Mouse (Mus musculus) induced T-regulatory cell, adult 2 months (primary cell): Measurements from ENCODE around the gene Klhl5.

Source experiments
- DNase-seq: peaks from one replicate; pipeline ENCODE4 v3.0.0-alpha.2; 2012; ENCODE audit warnings: low read depth

Klhl5 gene

DNA sequence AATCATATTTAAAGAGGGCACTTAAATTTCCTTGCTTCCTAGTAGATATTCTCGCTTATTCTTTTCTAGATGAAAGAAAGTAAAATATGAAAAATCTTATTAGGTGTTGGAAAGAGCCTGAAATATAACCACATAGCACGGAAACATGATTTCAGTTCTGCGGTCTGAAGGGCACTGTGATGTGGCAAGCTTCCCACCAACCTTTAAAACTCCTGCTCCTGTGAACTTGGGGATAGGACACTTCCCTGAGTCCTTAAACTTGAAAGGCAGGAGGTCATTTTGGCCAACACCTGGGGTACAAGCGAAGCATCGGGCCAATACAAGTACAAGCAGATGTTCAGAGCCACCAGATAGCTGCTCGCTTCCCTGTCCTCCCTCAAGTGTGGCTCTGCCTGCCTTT, 42.4 kb downstream of the Klhl5 start:
- no peak for DNase-seq

DNA sequence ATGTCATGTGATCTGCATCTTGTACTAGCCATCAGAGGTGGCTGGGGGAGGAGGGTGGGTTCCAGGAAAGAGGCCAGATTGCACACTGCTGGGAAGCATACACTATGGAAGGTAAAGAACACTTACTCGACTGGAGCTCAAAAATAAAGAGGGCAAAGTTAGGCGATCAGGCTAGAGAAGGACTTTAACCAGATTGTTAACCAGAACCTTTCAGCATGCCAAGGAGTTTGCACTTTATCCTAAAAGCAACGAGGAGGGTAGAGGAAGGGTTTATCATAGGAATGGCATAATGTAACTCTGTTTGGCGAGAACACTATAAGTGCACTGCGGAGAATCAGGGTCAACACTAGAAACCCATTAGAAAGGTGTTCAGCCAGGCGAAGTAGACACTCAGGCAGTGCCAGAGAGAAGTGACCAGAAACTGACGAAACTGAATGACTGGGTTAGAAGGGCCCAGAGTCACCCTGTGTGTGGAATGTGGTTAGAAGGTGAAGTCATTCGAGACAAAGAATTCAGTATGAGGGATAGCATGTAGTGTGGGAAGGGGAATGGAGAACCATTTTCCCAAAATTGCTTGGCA, 43.1 kb downstream of the Klhl5 start:
- no peak for DNase-seq

DNA sequence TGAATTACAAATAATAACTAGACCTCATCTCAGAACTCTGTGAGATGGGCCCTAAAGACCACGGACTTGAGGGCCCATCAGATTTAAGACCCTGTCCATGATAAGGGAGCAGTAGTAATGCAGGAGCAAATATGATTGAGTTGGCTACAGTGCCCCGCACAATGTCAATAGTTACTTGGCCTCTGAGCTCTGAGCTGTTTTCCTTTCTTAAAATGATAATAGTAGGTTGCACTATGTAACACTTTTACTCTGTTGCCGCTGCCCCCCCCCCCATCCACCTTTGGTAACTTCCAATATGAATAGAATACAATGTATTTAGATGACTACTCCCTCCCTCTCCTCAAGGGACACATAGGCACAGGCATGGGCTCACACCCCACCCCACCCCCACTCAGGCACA, 43.9 kb downstream of the Klhl5 start:
- DNase-seq = no peak

DNA sequence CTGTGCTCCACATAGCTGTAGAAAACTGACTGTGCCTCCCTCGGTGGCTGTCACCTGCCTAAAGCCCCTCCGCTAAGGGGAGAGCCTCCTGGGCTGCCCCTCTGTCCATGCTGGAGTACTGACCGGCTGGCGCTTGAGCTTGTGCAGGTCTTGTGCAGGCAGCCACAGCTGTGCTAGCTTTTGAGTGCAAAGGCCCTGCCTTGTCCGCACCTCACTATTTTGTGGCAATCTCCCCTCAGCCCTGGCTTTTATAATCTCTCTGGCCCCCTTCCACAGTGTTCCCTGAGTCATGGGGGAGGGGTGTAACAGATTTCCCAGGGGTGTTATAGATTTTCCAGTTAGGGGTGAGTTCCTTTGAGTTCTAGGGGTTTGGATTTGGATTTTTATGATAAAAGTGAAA, 44.4 kb downstream of the Klhl5 start:
- no peak for DNase-seq

DNA sequence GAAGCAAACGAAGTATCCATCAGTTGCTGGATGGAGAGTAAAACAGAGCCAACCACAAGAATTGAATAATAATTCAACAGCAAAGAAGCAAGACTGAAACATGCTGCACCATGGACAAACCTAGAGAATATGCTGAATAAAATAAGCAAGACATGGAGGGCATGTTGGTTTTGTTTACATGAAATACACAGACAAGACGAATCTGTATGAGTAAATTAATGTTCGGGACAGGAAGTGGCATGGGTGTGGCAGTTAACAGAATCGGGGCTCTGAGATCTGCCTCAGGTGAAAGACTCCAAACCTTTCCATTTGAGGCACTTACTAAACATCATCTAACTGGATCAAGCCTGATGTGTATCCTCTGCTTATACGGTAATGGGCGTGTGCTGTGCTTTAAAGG, 46.9 kb downstream of the Klhl5 start:
- DNase-seq = peak; percentile 60

DNA sequence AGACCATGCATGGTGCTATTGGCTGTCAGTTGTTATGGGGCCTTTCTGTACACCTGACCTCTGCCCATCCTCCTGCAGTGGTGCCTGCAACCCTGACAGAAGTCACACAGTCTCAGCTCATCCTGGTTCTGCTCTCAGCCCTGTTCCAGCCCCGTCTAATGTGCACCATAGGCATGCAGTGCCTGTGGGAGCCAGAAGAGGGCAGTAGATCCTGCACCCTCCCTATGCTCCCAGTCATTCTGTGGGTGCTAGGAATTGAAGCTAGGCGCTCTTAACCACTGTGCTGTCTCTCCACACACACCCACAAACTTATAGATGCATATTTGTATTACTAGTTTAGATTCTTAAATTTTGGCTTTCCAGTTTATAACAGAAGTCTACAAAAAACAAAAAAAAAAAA, 49.5 kb downstream of the Klhl5 start:
- DNase-seq = peak; percentile 67

DNA sequence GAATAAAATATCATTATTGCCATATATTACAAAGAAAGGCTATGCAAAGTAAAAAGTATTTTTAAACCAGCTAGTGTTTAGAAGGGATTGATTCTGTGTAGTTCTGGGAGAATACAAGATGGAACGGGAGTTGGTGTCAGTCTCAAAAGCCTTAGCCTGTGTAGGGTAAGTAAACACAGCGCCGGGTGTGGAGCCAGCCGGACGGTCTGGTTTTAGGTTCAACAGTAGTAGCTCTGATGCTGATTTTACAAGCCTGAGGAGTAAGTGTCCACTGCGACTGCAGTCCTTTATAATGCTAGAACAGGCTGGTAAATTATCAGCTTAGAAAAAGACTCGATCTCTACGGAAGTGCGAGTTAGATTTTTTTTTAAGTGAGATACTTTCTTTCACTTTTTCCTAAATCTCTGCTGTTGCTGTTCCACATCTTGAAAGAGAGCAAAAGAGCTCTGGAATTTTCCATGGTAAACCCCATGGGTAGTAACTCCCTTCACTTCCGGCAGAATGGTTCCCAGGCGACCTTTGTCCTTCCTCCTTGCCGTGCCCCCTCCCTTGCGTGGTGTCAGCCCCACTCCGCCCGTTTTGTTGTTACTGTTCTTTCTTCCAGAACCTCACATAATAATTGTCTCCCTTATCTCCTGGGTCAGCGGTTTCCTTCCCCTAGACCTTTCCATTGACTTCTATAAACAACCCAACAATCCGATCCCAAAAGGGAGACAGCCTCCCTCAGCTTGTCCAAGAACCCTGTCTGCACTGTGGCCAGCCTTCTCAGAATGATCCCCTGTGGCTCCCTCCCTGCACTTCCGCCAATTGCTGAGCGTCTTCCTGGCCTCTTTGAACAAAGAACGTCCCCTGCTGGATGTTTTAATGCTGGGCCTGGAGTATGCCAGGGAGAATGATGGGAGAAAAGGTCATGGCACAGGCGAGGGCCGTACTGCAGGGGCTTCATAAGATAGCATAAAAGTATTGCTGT, 50.4 kb downstream of the Klhl5 start:
- no peak for DNase-seq

DNA sequence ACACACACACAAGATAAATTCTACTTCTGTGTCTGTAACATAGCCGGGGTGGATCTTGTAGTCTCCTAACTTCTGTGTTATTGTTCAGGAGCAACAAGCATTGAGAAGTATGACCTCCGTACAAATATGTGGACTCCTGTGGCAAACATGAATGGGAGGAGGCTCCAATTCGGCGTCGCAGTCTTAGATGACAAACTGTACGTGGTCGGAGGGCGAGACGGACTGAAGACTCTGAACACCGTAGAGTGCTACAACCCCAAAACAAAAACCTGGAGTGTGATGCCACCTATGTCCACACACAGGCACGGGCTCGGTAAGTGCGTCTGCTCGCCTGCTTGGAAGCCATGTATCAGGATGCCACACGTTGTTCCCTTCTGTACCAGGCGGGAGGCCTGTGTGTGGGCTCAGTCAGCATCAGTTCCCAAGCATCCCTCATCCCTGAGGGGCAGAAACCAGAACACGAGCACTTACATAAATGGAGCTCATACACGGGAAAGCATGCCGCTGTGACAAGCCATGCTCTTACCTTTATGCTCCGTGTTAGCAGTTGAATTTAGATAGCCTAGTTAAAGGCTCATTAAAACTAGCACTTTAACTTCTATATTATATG, 51.5 kb downstream of the Klhl5 start:
- no peak for DNase-seq

DNA sequence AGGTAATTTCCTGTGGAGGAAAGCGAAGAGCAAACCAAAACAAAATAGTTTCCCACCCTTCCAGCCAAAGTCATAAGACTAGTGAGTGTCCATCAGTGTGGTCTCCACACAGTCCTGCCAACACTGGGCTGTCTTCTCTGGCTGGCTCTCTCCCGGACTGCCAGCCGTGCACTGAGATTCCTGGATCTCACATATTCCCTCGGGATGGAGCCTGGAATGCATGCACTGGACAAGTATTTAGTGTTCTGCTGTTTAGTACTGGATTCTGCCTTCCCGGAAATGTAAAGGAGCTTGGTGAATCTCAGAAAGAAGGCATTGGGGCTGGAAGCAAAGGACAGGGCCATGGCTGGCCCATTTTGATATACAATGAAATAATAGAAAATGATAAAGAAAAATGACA, 55.7 kb downstream of the Klhl5 start:
- no peak for DNase-seq

DNA sequence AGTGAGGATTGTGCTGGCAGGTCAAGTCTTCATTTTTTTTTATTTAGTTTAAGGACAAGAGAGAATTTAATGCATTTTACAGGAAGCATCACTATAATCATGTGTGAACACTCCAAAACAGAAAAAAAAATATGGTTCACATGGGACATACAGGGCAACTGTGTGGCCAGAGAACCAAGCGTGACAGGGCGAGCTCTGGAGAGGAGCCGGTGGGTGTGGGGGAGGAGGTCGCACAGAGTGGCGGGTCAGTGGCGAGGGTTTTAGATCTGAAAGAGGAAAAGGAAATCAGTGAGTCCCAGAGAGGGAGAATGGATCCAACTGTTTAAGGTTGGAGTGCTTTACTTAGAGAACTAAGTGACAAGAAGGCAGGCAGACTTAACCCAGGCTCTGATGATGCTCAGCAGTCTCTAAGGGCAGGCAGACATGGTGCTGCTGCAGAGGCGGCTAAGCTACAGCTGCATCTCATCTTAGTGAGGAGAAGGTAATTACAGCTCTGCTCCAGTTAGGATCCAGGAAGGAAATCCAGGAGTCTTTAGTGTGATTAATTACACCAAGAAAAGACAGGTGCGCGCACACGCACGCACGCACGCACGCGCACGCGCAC, 56.3 kb downstream of the Klhl5 start:
- no peak for DNase-seq

DNA sequence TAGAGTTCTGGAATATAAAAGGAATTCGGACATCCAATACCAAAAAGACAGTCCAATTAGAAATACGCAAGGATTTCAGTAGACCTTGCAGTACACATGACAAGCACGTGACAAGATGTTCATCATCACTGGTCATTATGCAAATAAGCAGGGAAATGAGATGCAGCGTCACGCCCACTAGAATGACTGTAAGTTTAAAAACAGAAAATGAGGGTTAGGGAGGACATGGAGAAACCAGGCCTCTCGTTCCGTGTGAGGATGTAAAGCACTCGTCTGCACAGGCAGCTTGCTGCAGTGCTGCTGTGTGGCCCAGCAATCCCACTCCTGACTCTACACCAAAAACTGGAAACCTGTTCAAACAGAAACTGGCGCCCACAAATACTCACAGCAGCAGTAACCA, 62.9 kb downstream of the Klhl5 start:
- DNase-seq = no peak

DNA sequence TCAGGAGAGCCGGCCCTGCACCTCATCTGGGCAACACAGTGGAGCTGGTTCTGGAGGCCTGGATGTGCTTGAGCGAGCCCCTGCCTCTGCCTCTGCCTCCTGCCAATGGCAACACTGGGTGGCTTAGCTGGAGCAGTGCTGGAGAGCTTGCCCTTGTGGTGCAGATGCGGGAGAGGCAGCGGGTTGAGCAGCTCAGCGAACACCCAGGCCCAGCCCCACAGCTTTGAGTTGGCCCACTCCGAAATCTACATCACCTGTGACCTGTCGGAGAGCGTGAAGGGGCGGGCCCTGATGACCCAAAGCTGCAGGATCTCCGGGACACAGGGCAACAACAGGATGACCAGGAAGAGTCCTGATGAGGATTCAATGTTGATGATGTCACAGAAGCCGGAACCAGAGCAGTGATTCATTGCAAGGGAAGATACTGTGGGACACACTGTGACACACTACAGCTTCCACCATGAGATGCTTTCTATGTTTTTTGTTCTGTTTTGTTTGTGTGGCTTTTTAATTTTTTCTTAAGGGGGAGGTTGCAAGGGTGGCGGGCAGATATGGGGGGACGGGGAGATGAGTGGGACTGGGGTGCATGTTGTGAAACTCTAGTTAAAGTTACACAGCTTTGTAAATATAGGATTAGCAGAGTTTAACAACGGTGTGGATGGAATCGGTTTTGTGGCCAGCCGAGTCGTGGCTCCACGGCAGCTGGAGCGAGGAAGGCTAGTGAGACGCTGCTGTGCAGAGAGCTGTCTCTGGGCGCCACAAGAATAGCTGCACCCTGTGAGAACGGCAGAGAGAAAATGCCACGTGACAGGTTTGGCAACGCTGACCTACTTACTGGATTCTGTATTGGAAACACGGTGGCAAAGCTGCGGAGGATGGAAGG, 67.9 kb downstream of the Klhl5 start:
- DNase-seq = no peak

DNA sequence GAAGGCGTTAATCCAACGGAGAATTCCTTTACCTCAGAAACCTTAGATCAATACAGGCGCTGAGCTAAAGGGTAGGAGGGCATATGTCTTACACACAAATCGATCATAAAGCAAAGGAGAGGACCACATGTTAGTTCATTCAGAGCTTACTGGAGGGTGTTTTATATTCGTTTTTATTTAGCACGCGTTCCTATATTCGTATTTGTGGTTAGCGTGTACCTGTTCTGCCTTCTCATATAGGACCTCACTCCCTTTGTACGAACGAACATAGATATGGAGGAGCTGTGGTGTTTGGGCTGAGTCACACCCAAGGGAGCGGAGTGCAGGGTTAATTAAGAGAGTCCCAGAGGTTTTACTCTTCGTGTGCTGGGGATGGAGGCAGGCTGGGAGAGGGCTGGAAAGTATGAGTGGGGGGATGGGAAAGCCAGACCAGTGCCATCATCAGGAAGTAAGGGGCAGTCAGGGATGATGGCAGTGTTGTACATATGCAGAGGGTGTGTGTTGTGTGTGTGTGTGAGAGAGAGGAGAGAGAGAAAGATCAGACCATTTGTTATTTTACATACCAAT, 68.7 kb downstream of the Klhl5 start:
- no peak for DNase-seq

DNA sequence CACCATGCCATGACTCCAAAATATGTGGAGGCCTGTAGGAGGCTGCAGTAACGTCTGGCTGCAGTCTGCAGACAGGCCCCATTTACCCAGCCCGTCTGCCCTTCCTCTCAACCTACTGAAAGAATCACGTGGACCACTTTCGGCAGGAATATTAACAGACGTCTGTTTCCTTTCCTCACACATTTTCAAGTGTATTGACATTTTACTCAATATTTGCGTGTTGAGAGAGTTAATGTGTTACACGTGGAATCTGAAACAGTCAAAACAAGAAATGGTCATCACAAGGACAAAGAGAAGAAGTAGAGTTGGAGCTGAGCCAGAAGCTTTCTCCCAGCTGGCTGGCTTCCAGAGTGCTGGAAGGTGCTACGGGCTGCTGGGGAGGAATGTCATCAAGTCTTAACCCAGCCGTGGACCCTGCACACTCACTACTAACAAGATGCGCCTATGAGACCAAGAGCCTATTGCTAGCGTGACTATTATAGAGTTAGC, 69.7 kb downstream of the Klhl5 start:
- no peak for DNase-seq

DNA sequence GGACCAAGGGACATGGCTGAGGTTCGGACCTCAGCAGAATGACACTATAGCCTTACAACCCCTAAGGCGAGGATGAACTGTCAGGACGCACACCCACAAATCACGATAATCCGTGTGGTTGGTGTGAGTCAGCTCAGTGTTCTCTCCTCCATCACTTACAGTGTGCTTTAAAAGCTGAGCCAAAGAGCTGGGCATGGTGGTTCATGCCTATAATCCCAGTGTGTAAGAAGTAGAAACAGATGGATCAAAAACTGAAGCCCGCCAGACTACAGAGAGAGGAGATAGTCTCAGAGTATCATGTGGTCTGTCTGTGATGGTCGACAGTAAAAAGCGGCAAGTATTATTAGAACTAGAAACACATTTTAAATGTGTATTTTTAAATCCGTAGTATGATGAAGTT, 71.1 kb downstream of the Klhl5 start:
- no peak for DNase-seq

DNA sequence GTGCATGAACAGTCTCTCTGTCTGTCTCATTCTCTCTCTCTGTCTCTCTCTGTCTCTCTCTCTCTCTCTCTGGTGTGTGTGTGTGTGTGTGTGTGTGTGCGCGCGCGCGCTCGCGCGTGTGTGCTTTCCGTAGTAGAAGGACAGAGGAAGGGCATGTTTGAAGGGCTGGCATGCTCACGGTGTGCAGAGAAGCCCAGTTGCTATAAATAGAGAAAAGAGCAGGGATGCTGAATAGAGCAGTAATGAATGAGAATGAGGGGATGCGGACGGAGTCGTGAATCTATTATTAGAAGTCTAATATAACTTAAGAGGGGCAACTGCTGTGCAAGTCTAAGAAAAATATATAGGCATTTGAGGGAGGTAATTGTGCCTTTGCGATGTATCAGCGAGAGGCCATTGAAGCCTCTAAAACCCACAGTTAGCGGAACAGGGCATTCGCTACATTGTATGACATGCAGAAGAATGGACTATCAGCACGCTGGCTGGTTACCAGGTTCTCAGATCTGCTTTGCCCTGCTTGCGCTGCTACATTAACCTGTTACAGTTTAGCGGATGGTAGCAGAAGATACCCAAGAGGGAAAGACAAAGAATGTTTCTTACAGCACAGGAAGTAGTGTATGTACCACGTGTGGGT, 73.9 kb downstream of the Klhl5 start:
- no peak for DNase-seq

DNA sequence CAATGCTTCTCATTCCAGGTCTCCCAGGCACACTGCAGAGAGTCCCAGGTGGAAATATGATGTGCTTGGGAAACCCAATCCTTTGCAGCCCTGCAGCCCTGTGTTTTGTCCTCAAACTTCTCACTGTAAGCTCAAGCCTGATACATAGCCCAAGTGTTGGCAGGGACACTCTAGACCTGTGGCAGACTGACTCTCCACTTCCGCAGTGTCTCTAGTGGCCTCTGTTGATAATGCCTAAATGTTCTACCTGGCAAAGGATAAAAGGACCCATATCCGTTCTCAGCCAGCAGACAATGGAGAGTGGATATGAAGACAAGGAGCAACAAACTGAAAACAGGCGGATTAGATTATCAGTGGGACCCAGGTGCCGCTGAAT, 74.4 kb downstream of the Klhl5 start:
- no peak for DNase-seq

DNA sequence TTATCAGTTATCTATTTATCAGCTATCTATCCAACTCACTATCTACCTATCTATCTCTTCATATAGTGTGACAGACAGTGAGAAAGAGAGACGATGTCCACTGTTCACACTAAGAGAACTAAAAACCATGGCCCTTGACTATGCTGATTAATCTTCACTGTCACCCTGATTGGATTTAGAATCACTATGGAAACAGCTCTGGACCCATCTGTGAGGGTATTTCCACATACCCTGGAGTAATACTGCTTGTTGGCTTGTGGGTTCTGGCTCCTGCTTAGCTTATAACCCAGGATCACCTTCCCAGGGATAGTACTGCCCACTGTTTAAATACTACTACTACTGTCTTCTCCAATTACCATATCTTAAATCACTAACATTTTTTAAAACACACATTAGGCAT, 74.9 kb downstream of the Klhl5 start:
- DNase-seq = no peak

DNA sequence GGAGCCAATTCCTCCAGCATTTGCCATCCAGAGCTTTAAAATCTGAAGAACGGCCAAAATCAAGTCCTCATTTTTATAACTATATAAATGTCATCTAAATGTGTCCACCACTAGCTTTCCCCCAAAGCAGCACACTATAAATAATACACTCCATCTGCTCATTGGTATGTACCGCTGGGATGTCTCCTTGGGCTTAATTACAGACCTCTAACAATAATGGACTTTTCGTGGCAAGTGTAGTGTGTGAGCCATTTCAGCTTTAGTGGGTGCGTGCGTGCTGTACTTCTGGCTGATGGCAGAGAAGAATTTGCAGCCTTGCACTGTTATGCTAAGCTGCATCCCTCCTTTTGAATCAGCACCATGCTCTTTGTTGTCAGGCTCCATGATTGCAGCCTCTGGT, 84.3 kb downstream of the Klhl5 start:
- DNase-seq = no peak

DNA sequence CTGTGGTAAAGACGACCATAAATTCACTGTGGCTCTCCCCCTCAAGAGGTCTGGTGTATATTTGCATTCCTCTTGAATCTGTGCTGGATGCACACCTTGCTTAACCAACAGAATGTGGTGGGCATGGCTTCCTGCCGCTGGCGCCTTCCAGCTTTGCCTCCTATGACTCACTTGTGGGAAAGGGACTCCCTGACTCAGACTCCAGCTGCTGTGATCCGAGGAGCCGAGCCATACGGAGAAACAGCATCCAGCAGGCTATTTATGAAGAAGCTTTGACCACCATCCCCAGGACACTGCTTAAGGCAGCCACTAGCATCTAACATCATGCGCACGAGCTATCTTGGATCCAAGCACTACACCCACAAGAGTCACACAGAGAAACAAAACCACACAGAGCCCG, 87.1 kb downstream of the Klhl5 start:
- DNase-seq = no peak
